Mouse (Mus musculus): ENCODE measurements around the gene Dtx3. TPM values are rescaled to one million over a fixed set of nuclear protein-coding genes. Genes with fewer than 3 reads are reported as not detected.
"Not testable (repeated sequence)": the region's sequence is repeated elsewhere in the genome, so short reads cannot be mapped to it uniquely, and the experiment has no call there.

Gene Dtx3
- polyA plus RNA-seq, 1 experiment from 2014 or later, result 115 TPM

DNA sequence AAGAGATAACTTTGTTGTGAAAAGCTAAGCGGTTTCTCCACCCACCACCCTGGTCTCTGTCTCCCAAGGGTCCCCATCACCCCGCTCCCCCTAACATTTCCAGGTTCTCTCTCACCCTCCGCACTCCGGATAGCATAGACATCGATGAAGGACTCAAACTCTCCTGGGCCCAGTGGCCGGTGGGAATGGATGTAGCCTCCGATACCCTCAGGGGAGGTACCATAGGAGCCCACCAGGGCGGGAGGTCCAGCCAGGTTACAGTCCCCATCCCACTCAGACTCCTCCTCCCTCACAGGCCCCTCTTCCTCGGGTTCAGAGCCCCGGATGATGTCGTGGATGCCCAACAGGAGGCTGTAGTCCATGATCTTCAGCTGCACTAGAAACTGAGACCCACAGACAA lies 3.9 kb upstream of the Dtx3 start:
- peaks cover 71% of the 10 kb centered on the region for H3K36me3 ChIP-seq (replicated peaks)
- H3K4me3 ChIP-seq, result no peak overlapping the region
- 85% methylated on average over 11 of the region's 11 CpGs for WGBS
- H3K4me1 ChIP-seq, result peaks cover 37% of the 10 kb centered on the region
- no peak overlapping the region for H3K27ac ChIP-seq (replicated peaks)
- no peak for DNase-seq (ENCODE audit: low spot score)
- no peaks in the 10 kb centered on the region for H3K27me3 ChIP-seq (replicated peaks; ENCODE audit: low read depth, poor library complexity, severe bottlenecking)
- H3K9me3 ChIP-seq, result no peaks in the 10 kb centered on the region

- no peak overlapping the region for H3K27ac ChIP-seq (replicated peaks)
- H3K4me3 ChIP-seq, result no peak overlapping the region
- H3K9me3 ChIP-seq, result no peaks in the 10 kb centered on the region
- peaks cover 67% of the 10 kb centered on the region for H3K36me3 ChIP-seq (replicated peaks)
- no peak for DNase-seq (ENCODE audit: low spot score)
- peaks cover 41% of the 10 kb centered on the region for H3K4me1 ChIP-seq
- no peaks in the 10 kb centered on the region for H3K27me3 ChIP-seq (replicated peaks; ENCODE audit: low read depth, poor library complexity, severe bottlenecking)
- WGBS, result 68% methylated on average over 5 of the region's 5 CpGs
These were observed 3.5 kb upstream of the Dtx3 start for GRCm38 (mm10) chr10:127199068-127199467.

- no peaks in the 10 kb centered on the region for H3K9me3 ChIP-seq
- 68% methylated on average over 2 of the region's 2 CpGs for WGBS
- peaks cover 63% of the 10 kb centered on the region for H3K36me3 ChIP-seq (replicated peaks)
- 0 out of 2 replicates have a peak overlapping the region, but pooled peaks have one; percentile 20 for H3K27ac ChIP-seq (replicated peaks)
- no peak for DNase-seq (ENCODE audit: low spot score)
- H3K27me3 ChIP-seq (replicated peaks; ENCODE audit: low read depth, poor library complexity, severe bottlenecking), result no peaks in the 10 kb centered on the region
- peaks cover 43% of the 10 kb centered on the region for H3K4me1 ChIP-seq
- H3K4me3 ChIP-seq, result no peak overlapping the region
These were observed 3.0 kb upstream of the Dtx3 start for GRCm38 (mm10) chr10:127198492-127198891.

DNA sequence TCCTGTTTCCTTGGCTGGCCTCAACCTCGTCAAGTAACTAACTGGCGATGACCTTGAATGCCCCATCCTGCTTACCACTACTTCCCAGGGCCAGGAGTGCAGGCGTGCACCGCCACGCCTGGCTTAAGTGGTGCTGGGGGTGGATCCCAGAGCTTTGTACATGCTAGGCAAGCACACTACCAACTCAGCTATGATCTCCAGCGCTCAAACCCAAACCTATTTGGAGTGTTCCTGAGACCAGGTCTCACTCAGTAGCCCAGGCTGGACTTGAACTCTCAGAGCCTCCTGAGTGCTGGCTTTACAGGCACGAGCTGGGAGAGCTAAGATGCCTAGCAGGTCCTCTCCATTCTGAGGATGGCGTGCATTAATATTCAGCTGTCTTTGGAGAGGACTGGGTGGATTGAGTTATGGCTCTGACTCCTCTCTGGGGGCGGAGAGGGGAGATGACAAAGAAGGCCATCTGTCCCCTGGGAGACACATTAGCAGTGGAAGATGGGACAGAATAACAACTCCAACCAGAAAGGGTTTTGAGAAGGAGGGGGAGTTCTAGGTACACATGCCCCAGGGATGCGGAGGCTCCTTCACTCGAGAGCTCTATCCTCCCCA lies 2.1 kb upstream of the Dtx3 start:
- no peaks in the 10 kb centered on the region for H3K9me3 ChIP-seq
- H3K27me3 ChIP-seq (replicated peaks; ENCODE audit: low read depth, poor library complexity, severe bottlenecking), result no peaks in the 10 kb centered on the region
- peaks cover 63% of the 10 kb centered on the region for H3K36me3 ChIP-seq (replicated peaks)
- H3K4me3 ChIP-seq, result no peak overlapping the region
- H3K4me1 ChIP-seq, result peaks cover 51% of the 10 kb centered on the region
- H3K27ac ChIP-seq (replicated peaks), result peak overlapping the region; percentile 44; the same call in 1 of the 2 replicates
- 87% methylated on average over 11 of the region's 11 CpGs for WGBS
- DNase-seq (ENCODE audit: low spot score), result no peak

DNA sequence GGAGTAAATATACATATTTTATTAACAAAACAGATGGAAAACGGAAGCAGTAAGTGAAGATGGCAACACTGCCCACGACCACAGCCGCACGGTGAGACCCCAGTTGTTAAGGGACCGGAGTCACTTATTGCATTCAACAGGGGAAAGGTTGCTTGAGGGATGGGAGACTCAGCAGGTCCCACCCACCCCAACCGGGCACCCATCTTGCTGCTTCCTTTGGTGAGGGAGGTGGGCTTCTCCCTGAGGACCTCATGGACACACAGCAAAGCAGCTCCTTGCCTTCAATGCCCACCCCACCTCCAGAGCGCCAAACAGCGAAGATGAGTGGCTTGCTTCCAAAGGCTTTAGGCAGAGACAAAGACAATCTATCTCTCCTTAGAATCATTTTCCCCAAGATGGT lies 1.6 kb upstream of the Dtx3 start:
- no peaks in the 10 kb centered on the region for H3K9me3 ChIP-seq
- 88% methylated on average over 8 of the region's 8 CpGs for WGBS
- H3K4me1 ChIP-seq, result peaks cover 55% of the 10 kb centered on the region
- H3K27me3 ChIP-seq (replicated peaks; ENCODE audit: low read depth, poor library complexity, severe bottlenecking), result no peaks in the 10 kb centered on the region
- peaks cover 63% of the 10 kb centered on the region for H3K36me3 ChIP-seq (replicated peaks)
- H3K4me3 ChIP-seq, result no peak overlapping the region; the same call in 1 of the 2 replicates
- no peak overlapping the region for H3K27ac ChIP-seq (replicated peaks)
- no peak for DNase-seq (ENCODE audit: low spot score)

DNA sequence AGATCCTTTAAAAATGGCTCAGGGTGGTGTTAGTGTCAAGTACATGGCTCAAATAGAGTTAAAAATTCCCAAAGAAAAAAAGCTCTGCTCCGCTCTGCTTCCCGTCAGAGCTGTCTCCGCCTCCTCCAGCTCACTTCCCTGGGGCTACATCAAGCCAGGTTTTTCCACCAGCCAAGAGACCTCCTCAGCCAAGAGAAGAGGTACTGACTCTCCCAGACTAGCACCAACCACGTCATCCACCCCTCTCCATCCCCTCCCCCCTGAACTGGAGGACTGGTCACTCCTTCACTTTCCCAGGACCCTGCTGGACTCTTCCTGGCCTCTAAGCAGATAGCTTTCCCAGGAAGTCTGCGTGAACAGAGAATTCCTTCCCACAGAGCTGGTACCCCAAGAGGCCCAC lies 864 bp upstream of the Dtx3 start:
- H3K27ac ChIP-seq (replicated peaks), result peak overlapping the region; percentile 94
- H3K27me3 ChIP-seq (replicated peaks; ENCODE audit: low read depth, poor library complexity, severe bottlenecking), result no peaks in the 10 kb centered on the region
- H3K36me3 ChIP-seq (replicated peaks), result peaks cover 61% of the 10 kb centered on the region
- peak; percentile 66 for DNase-seq (ENCODE audit: low spot score)
- peaks cover 58% of the 10 kb centered on the region for H3K4me1 ChIP-seq
- peak overlapping the region; percentile 74 for H3K4me3 ChIP-seq
- 2% methylated on average over 5 of the region's 5 CpGs for WGBS
- no peaks in the 10 kb centered on the region for H3K9me3 ChIP-seq

- H3K27ac ChIP-seq (replicated peaks), result peak overlapping the region; percentile 94
- WGBS, result 14% methylated on average over 22 of the region's 22 CpGs
- H3K27me3 ChIP-seq (replicated peaks; ENCODE audit: low read depth, poor library complexity, severe bottlenecking), result no peaks in the 10 kb centered on the region
- H3K36me3 ChIP-seq (replicated peaks), result peaks cover 57% of the 10 kb centered on the region
- H3K9me3 ChIP-seq, result no peaks in the 10 kb centered on the region
- peaks cover 76% of the 10 kb centered on the region for H3K4me1 ChIP-seq
- H3K4me3 ChIP-seq, result peak overlapping the region; percentile 74
- DNase-seq (ENCODE audit: low spot score), result peak; percentile 65
These were observed 850 bp downstream of the Dtx3 start for GRCm38 (mm10) chr10:127194428-127195327.

DNA sequence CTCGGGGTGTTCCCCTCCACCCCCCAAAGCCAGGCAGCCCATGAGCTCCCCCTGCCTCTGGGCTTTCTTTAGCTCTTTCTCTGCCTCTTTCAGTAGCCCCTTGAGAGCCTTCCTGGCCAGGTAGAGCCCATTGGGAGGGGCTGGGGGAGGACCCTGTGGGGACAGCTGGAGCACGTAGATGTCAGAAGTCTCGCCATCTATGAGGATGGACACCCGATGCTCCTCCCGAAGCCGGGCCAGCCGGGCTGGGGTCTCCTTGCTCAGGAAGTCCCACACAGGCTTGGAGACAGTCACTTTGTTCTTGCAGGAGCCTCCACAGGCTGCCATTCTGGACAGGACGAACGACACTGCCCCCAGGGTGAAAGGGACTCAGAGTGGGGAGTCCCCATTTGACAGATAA lies 2.5 kb downstream of the Dtx3 start:
- H3K36me3 ChIP-seq (replicated peaks), result peaks cover 41% of the 10 kb centered on the region
- H3K4me3 ChIP-seq, result no peak overlapping the region
- no peaks in the 10 kb centered on the region for H3K27me3 ChIP-seq (replicated peaks; ENCODE audit: low read depth, poor library complexity, severe bottlenecking)
- WGBS, result 81% methylated on average over 9 of the region's 9 CpGs
- peaks cover 87% of the 10 kb centered on the region for H3K4me1 ChIP-seq
- DNase-seq (ENCODE audit: low spot score), result no peak
- no peaks in the 10 kb centered on the region for H3K9me3 ChIP-seq
- H3K27ac ChIP-seq (replicated peaks), result peak overlapping the region; percentile 21; the same call in 1 of the 2 replicates

- Histone ChIP-seq H3K4me1 (peaks cover 88% of the 10 kb centered on the region), H3K36me3 (replicated peaks) (peaks cover 35% of the 10 kb centered on the region)
- H3K9me3 ChIP-seq; H3K4me3 ChIP-seq; DNase-seq (ENCODE audit: low spot score); H3K27ac ChIP-seq (replicated peaks); H3K27me3 ChIP-seq (replicated peaks; ENCODE audit: low read depth, poor library complexity, severe bottlenecking): not testable (repeated sequence)
- WGBS, result 76% methylated on average over 1 of the region's 1 CpGs
These were observed 3.5 kb downstream of the Dtx3 start for GRCm38 (mm10) chr10:127192057-127192328.

DNA sequence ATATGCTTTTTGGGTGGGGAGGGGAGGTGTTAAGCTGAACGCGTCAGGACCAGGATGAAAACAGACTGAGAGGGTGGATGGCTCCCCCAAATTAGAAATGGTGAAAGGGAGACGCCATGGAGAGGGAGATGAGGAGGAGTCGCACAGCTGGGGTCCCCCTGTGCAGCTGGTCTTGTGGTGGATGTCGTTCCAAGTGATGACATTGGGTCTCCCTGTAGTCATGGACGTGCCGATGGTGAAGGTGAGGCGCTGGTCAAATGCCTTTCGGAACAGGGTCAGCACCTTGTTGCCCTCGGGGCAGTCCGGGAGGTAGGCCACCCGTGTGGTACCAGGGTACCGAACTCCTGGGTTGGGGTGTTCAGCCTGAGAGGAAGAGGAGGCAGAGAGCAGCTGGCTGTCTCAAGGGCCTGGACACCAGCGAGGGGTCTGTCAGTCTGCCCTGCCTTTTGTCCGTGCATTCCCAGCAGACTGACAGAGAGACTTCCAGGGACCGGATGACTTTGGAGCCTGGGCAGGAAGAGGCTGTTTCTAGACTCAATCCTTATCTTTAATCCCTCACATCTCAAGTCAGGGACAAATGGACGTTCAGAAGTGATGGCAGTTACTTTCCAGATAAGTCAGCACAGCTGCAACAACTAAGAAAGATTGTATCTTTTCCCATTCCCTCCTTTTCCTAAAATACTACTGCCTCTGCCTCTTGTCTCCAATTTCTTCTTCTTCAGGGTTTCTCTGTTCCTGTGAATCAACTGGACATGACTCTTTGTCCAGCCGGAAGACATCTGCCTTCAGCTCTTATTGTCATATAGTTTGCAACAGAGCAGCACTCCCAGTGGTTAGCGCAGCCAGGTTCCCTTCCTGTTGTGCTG lies 4.1 kb downstream of the Dtx3 start:
- H3K27ac ChIP-seq (replicated peaks), result no peak overlapping the region
- H3K4me1 ChIP-seq, result peaks cover 86% of the 10 kb centered on the region
- no peak overlapping the region for H3K4me3 ChIP-seq
- H3K9me3 ChIP-seq, result no peaks in the 10 kb centered on the region
- peaks cover 41% of the 10 kb centered on the region for H3K36me3 ChIP-seq (replicated peaks)
- 77% methylated on average over 19 of the region's 19 CpGs for WGBS
- no peak for DNase-seq (ENCODE audit: low spot score)
- H3K27me3 ChIP-seq (replicated peaks; ENCODE audit: low read depth, poor library complexity, severe bottlenecking), result no peaks in the 10 kb centered on the region

DNA sequence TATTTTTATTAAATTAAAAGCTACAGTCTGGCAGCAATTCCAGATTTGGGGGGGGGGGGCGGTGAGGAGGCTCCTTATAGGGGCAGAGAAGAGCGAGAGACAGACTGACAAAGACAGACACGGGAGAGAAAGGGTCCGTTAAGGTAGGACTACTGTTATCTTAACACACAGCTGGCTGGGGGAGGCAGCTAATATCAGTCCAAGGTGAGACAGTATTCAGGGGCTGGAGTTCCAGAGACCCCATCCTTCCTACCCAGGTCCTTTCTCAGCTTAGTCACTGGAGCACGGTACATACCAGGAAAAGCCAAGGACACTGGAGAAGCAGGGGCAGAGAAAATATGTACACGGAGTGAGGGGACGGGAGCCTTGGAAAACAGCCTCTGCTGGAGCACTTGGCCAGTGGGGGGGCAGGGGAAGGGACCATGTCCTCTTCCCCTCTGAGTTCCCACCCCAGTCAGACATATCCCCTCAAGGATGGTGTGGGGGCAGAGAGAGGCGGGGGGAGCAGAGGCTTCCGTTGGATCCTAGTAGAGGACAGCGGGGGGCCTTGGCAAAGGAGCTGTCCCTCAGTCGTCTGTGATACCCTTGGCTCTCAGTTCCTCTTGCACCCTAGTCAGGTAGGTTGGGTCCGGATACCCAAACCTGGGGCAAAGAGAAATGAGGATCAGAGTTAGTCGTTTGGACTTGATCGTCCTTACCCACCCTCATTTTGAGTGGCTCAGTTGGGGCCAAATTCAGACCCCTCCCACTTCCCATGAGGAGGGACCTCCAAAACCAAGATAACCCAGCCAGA lies 4.9 kb downstream of the Dtx3 start:
- DNase-seq (ENCODE audit: low spot score), result no peak
- Histone ChIP-seq H3K27ac (replicated peaks) (peak overlapping the region; percentile 97), H3K36me3 (replicated peaks) (peaks cover 48% of the 10 kb centered on the region), H3K4me1 (peaks cover 78% of the 10 kb centered on the region), H3K9me3 (no peaks in the 10 kb centered on the region), H3K27me3 (replicated peaks; ENCODE audit: low read depth, poor library complexity, severe bottlenecking) (peaks cover under 1% of the 10 kb centered on the region; the same call in 1 of the 2 replicates), H3K4me3 (peak overlapping the region; percentile 90)
- 30% methylated on average over 14 of the region's 14 CpGs for WGBS
